In genomic region chr9:21369080-21369479, GRCm38 (mm10) we compare ENCODE assay signal across 8 mouse cellular contexts. TPM values are rescaled to one million over a fixed set of nuclear protein-coding genes. Genes with fewer than 3 reads are reported as not detected.
DNase-seq lines count a peak whose midpoint lies in the region; ATAC-seq and TF ChIP-seq lines count a peak whose summit lies in the region.

No protein-coding gene starts in this region.

- no peak for ATAC-seq in erythroblast, adult 5-6 weeks (replicated peaks; ENCODE audit: low FRiP score, poor library complexity, severe bottlenecking)
- no peak for ATAC-seq in forebrain, embryonic 13.5 days
- ATAC-seq in liver, embryonic 16.5 days (ENCODE audit: low read depth): no peak

- H3K4me2 ChIP-seq in forebrain, embryonic 13.5 days: peak overlapping the region; percentile 91
- peak overlapping the region; percentile 93 for H3K4me2 ChIP-seq in liver, embryonic 16.5 days (ENCODE audit: low read depth, low read length)

- H3ac ChIP-seq in C2C12 (ENCODE audit: control insufficient read depth, insufficient read length, low read depth): peak overlapping the region; percentile 42

- H3K79me3 ChIP-seq in C2C12 (ENCODE audit: low read depth): peaks cover 54% of the 10 kb centered on the region

- H3K9me3 ChIP-seq in erythroblast, embryonic 14.5 days (ENCODE audit: control insufficient read depth, low read length): no peaks in the 10 kb centered on the region
- H3K9me3 ChIP-seq in forebrain, embryonic 13.5 days (replicated peaks): no peaks in the 10 kb centered on the region
- H3K9me3 ChIP-seq in liver, embryonic 16.5 days (replicated peaks; ENCODE audit: control insufficient read depth, low read length): no peaks in the 10 kb centered on the region

- peak overlapping the region; percentile 90 for H3K9ac ChIP-seq in forebrain, embryonic 13.5 days
- peak overlapping the region; percentile 63 for H3K9ac ChIP-seq in liver, embryonic 16.5 days (ENCODE audit: low read depth, low read length)

- H3K36me3 ChIP-seq in erythroblast, embryonic 14.5 days (ENCODE audit: control insufficient read depth): peaks cover 21% of the 10 kb centered on the region
- H3K36me3 ChIP-seq in C2C12 (ENCODE audit: control insufficient read depth, insufficient read depth): peaks cover 21% of the 10 kb centered on the region
- H3K36me3 ChIP-seq in forebrain, embryonic 13.5 days (ENCODE audit: poor library complexity, severe bottlenecking): peaks cover 20% of the 10 kb centered on the region
- no peaks in the 10 kb centered on the region for H3K36me3 ChIP-seq in liver, embryonic 16.5 days (ENCODE audit: control insufficient read depth, insufficient read depth)

- peaks cover 2% of the 10 kb centered on the region for H3K27me3 ChIP-seq in erythroblast, embryonic 14.5 days (ENCODE audit: control insufficient read depth)
- no peaks in the 10 kb centered on the region for H3K27me3 ChIP-seq in C2C12 (ENCODE audit: control insufficient read depth, insufficient read depth, insufficient read length)
- H3K27me3 ChIP-seq in forebrain, embryonic 13.5 days: no peaks in the 10 kb centered on the region; the same call in 1 of the 2 replicates
- no peaks in the 10 kb centered on the region; the same call in 1 of the 2 replicates for H3K27me3 ChIP-seq in liver, embryonic 16.5 days (ENCODE audit: control insufficient read depth, insufficient read depth, low read depth, low read length)

- peak overlapping the region; percentile 77 for H3K4me3 ChIP-seq in erythroblast, embryonic 14.5 days (replicated peaks)
- H3K4me3 ChIP-seq in C2C12 (ENCODE audit: insufficient read depth, poor library complexity, severe bottlenecking): peak overlapping the region; percentile 85
- peak overlapping the region; percentile 93 for H3K4me3 ChIP-seq in forebrain, embryonic 13.5 days
- peak overlapping the region; percentile 81 for H3K4me3 ChIP-seq in liver, embryonic 16.5 days (ENCODE audit: low read depth, low read length)

- DNase-seq in retina, postnatal 1 day: no peak
- DNase-seq in adipocyte (ENCODE audit: low spot score): no peak
- DNase-seq in gastrocnemius, adult 8-10 months (ENCODE audit: low spot score in 2 of 2): no peak

- 65% methylated on average over 11 of the region's 11 CpGs for WGBS in forebrain, embryonic 13.5 days
- WGBS in liver, embryonic 16.5 days (ENCODE audit: insufficient replicate concordance): 41% methylated on average over 11 of the region's 11 CpGs

- no peak overlapping the region for H3K27ac ChIP-seq in forebrain, embryonic 13.5 days
- H3K27ac ChIP-seq in liver, embryonic 16.5 days (ENCODE audit: low read length): no peak overlapping the region

- peaks cover 41% of the 10 kb centered on the region for H3K4me1 ChIP-seq in erythroblast, embryonic 14.5 days (ENCODE audit: control insufficient read depth)
- peaks cover 36% of the 10 kb centered on the region for H3K4me1 ChIP-seq in forebrain, embryonic 13.5 days
- peaks cover 19% of the 10 kb centered on the region for H3K4me1 ChIP-seq in liver, embryonic 16.5 days (ENCODE audit: control insufficient read depth, low read depth, low read length)

- H3K79me2 ChIP-seq in C2C12 (ENCODE audit: control insufficient read depth, insufficient read depth): peaks cover 62% of the 10 kb centered on the region

- TF ChIP-seq CTCF in C2C12 (IDR thresholded peaks at IDR 0.05; ENCODE audit: control insufficient read depth, insufficient read depth, insufficient read length): no peak

TF ChIP-seq in C2C12, 6 proteins besides CTCF, POLR2A, EP300 and RAD21:
- TF ChIP-seq CEBPB (IDR thresholded peaks at IDR 0.05; ENCODE audit: low read depth) (no peak), USF1 (IDR thresholded peaks at IDR 0.05; ENCODE audit: low read depth) (no peak), MAX (IDR thresholded peaks at IDR 0.05) (no peak), FOSL1 (IDR thresholded peaks at IDR 0.05; ENCODE audit: insufficient read depth, low read length, poor library complexity, severe bottlenecking) (no peak), MYOD1 (IDR thresholded peaks at IDR 0.05; ENCODE audit: control insufficient read depth, insufficient read length, low read depth) (no peak), MYOG (IDR thresholded peaks at IDR 0.05; ENCODE audit: control insufficient read depth, extremely low read depth, insufficient read length) (no peak)
TF ChIP-seq in C2C12: peak in this region for 0.

RNA-seq across cellular contexts. Expression of gene Ilf3, which starts 1.4 kb away (rescaled TPM):
- polyA plus RNA-seq in erythroblast, embryonic 14.5 days (2012): 4.7 and 5.2 TPM in 2 replicates
- 12.5 and 15.2 TPM in 2 replicates for total RNA-seq in erythroblast, adult 5-6 weeks (2015; ENCODE audit: low replicate concordance)
- total RNA-seq in erythroblast, adult 5-6 weeks (2017; ENCODE audit: low replicate concordance): 14.2 and 16.5 TPM in 2 replicates
- 66.6 TPM for polyA plus RNA-seq in C2C12 (2012; fragmentation: generic; extraction: Trizol)
- 310 and 349 TPM in 2 replicates for polyA plus RNA-seq in forebrain, embryonic 13.5 days (2015; fragmentation: Nextera tagmentation; extraction: Ambion mirVana)
- polyA plus RNA-seq in liver, embryonic 16.5 days (2015; fragmentation: Nextera tagmentation; extraction: Ambion mirVana): 34.9 and 37.2 TPM in 2 replicates
- 10 to 100 TPM; 15.8 to 20.6 (median 18.9) TPM for total RNA-seq in gastrocnemius, adult 8-10 months (2022)

RNA-seq across cellular contexts. Expression of gene Qtrt1, which starts 42.6 kb away (rescaled TPM):
- polyA plus RNA-seq in erythroblast, embryonic 14.5 days (2012): 1.7 and 2.0 TPM in 2 replicates
- total RNA-seq in erythroblast, adult 5-6 weeks (2015; ENCODE audit: low replicate concordance): 1.7 and 8.8 TPM in 2 replicates
- 1.4 and 5.1 TPM in 2 replicates for total RNA-seq in erythroblast, adult 5-6 weeks (2017; ENCODE audit: low replicate concordance)
- polyA plus RNA-seq in C2C12 (2012; fragmentation: generic; extraction: Trizol): 61.7 TPM
- polyA plus RNA-seq in forebrain, embryonic 13.5 days (2015; fragmentation: Nextera tagmentation; extraction: Ambion mirVana): 46.9 and 55.9 TPM in 2 replicates
- polyA plus RNA-seq in liver, embryonic 16.5 days (2015; fragmentation: Nextera tagmentation; extraction: Ambion mirVana): 14.6 and 15.8 TPM in 2 replicates
- total RNA-seq in gastrocnemius, adult 8-10 months (2022): 1 to 10 TPM; 5.8 to 8.0 (median 6.2) TPM

RNA-seq across cellular contexts. Expression of gene Slc44a2, which starts 48.6 kb away (rescaled TPM):
- polyA plus RNA-seq in erythroblast, embryonic 14.5 days (2012): 0.76 and 0.82 TPM in 2 replicates
- total RNA-seq in erythroblast, adult 5-6 weeks (2015; ENCODE audit: low replicate concordance): 10.6 and 17.1 TPM in 2 replicates
- total RNA-seq in erythroblast, adult 5-6 weeks (2017; ENCODE audit: low replicate concordance): 11.7 and 14.5 TPM in 2 replicates
- polyA plus RNA-seq in C2C12 (2012; fragmentation: generic; extraction: Trizol): 221 TPM
- 63.6 and 68.3 TPM in 2 replicates for polyA plus RNA-seq in forebrain, embryonic 13.5 days (2015; fragmentation: Nextera tagmentation; extraction: Ambion mirVana)
- 16.9 TPM in 2 replicates for polyA plus RNA-seq in liver, embryonic 16.5 days (2015; fragmentation: Nextera tagmentation; extraction: Ambion mirVana)
- total RNA-seq in gastrocnemius, adult 8-10 months (2022): 100 to 1,000 TPM; 155 to 165 (median 161) TPM

RNA-seq across cellular contexts. Expression of gene Dnm2, which starts 55.6 kb away (rescaled TPM):
- polyA plus RNA-seq in erythroblast, embryonic 14.5 days (2012): 112 and 129 TPM in 2 replicates
- total RNA-seq in erythroblast, adult 5-6 weeks (2015; ENCODE audit: low replicate concordance): 40.5 and 46.4 TPM in 2 replicates
- total RNA-seq in erythroblast, adult 5-6 weeks (2017; ENCODE audit: low replicate concordance): 72.2 and 100 TPM in 2 replicates
- 64.4 TPM for polyA plus RNA-seq in C2C12 (2012; fragmentation: generic; extraction: Trizol)
- polyA plus RNA-seq in forebrain, embryonic 13.5 days (2015; fragmentation: Nextera tagmentation; extraction: Ambion mirVana): 71.8 and 72.4 TPM in 2 replicates
- polyA plus RNA-seq in liver, embryonic 16.5 days (2015; fragmentation: Nextera tagmentation; extraction: Ambion mirVana): 50.0 and 50.4 TPM in 2 replicates
- 10 to 100 TPM; 29.3 to 39.1 (median 30.8) TPM for total RNA-seq in gastrocnemius, adult 8-10 months (2022)

RNA-seq across cellular contexts. Expression of gene Ap1m2, which starts 56.9 kb away (rescaled TPM):
- polyA plus RNA-seq in erythroblast, embryonic 14.5 days (2012): not detected in 2 replicates
- 0.58 TPM in 1 of 2 replicates, not detected in the other for total RNA-seq in erythroblast, adult 5-6 weeks (2015; ENCODE audit: low replicate concordance)
- not detected in 2 replicates for total RNA-seq in erythroblast, adult 5-6 weeks (2017; ENCODE audit: low replicate concordance)
- not detected for polyA plus RNA-seq in C2C12 (2012; fragmentation: generic; extraction: Trizol)
- 0.39 and 0.52 TPM in 2 replicates for polyA plus RNA-seq in forebrain, embryonic 13.5 days (2015; fragmentation: Nextera tagmentation; extraction: Ambion mirVana)
- polyA plus RNA-seq in liver, embryonic 16.5 days (2015; fragmentation: Nextera tagmentation; extraction: Ambion mirVana): 0.08 and 1.1 TPM in 2 replicates
- not detected for total RNA-seq in gastrocnemius, adult 8-10 months (2022)
